In the genomic region with DNA sequence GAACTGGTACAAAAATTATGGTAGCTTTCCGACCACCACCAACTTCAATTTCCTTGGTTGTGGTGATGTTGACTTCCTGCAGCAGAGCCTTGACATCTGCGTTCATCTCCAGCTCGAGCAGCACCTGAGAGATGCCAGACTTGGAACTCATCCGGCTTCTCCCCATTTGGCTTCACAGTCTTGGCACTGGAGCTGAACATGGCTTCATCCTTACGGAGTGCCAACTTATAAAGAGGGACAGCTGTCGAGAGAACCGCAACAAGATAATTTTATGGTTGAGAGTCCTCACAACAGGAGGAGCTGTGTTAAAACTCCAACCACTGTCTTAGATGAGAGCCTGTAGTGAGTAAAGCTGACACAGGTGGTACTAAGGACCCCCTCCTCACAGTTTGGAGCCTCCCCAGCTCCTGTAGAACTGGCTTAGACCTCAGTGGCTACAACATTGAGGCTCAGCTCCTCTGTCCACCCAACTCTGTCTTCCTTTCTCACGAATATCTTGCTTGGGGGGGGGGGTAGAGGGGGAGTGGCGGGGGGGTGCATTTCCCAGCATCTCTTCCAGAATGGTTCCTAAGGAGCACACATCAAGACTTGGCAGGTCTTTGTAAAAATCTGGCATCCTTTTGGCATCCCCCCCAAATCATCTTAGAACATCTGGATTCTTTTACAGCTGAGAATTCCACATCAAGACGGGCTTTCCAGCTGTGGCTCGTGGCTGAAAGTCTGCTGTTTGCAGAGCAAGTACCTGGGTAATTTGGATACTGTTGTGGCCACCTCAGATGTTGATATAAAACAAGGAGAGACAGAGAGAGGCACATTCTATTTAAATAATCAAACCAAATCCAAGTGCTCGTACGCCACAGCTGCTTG, we compare ENCODE assay signal across 9 mouse cellular contexts. TPM values are rescaled to one million over a fixed set of nuclear protein-coding genes. Genes with fewer than 3 reads are reported as not detected.
DNase-seq lines count a peak whose midpoint lies in the region; ATAC-seq lines count a peak whose summit lies in the region.
"Not testable (repeated sequence)": the region's sequence is repeated elsewhere in the genome, so short reads cannot be mapped to it uniquely, and the experiment has no call there.
"Had no signal": no experiment of that assay in that cellular context is flagged by ENCODE, and none has a peak within 500 bp of the region (broad histone marks: within the 10 kb centered on the region; RNA-seq: fewer than 3 reads in every experiment).

No protein-coding gene starts in this region.

- not testable (repeated sequence) for H3K4me3 ChIP-seq in embryonic facial prominence, embryonic 13.5 days; hindbrain, embryonic 16.5 days (ENCODE audit: low read length); lung, embryonic 15.5 days

- not testable (repeated sequence) for H3K36me3 ChIP-seq in embryonic facial prominence, embryonic 13.5 days; hindbrain, embryonic 16.5 days (ENCODE audit: control insufficient read depth, insufficient read depth, low read length); lung, embryonic 15.5 days

- H3K9me3 ChIP-seq in embryonic facial prominence, embryonic 13.5 days; hindbrain, embryonic 16.5 days (ENCODE audit: control insufficient read depth, low read length); lung, embryonic 15.5 days: not testable (repeated sequence)

- peak; percentile 33 for DNase-seq in adrenal gland, adult 2 months
- DNase-seq in layer of hippocampus, postnatal 25 days (ENCODE audit: extremely low spot score in 1 of 2, low spot score in 1 of 2) = peak; percentile 38 to 68
- peak; percentile 70 for DNase-seq in ovary, adult 18-20 months (ENCODE audit: low spot score)
- peak; percentile 38 for DNase-seq in thymus, postnatal 25 days

- H3K9ac ChIP-seq in embryonic facial prominence, embryonic 13.5 days; hindbrain, embryonic 16.5 days (ENCODE audit: low read depth, low read length); lung, embryonic 15.5 days: not testable (repeated sequence)

- not testable (repeated sequence) for H3K4me2 ChIP-seq in embryonic facial prominence, embryonic 13.5 days; hindbrain, embryonic 16.5 days (ENCODE audit: low read length); lung, embryonic 15.5 days

- peak; percentile 90 for ATAC-seq in embryonic facial prominence, embryonic 13.5 days (ENCODE audit: insufficient number of reproducible peaks, insufficient read depth, low FRiP score, low TSS enrichment, low read depth)
- peak; percentile 40; the same call in 1 of the 2 replicates for ATAC-seq in granulocyte monocyte progenitor cell, adult 5-6 weeks (replicated peaks; ENCODE audit: poor library complexity, severe bottlenecking)
- peak; percentile 95 for ATAC-seq in hindbrain, embryonic 16.5 days
- ATAC-seq in lung, embryonic 15.5 days (ENCODE audit: borderline replicate concordance, extremely low read depth, low FRiP score, low TSS enrichment) = peak; percentile 85

- not testable (repeated sequence) for H3K27ac ChIP-seq in embryonic facial prominence, embryonic 13.5 days; hindbrain, embryonic 16.5 days (ENCODE audit: low read depth, low read length); lung, embryonic 15.5 days

- WGBS in embryonic facial prominence, embryonic 13.5 days = 69% methylated on average over 11 of the region's 13 CpGs
- 84% methylated on average over 9 of the region's 13 CpGs for WGBS in hindbrain, embryonic 16.5 days
- WGBS in lung, embryonic 15.5 days = 68% methylated on average over 11 of the region's 13 CpGs

- H3K27me3 ChIP-seq in embryonic facial prominence, embryonic 13.5 days; hindbrain, embryonic 16.5 days (replicated peaks; ENCODE audit: control insufficient read depth, insufficient read depth, low read length); lung, embryonic 15.5 days: not testable (repeated sequence)

- not testable (repeated sequence) for H3K4me1 ChIP-seq in embryonic facial prominence, embryonic 13.5 days; hindbrain, embryonic 16.5 days (ENCODE audit: control insufficient read depth, insufficient read depth, low read depth, low read length); lung, embryonic 15.5 days

RNA-seq across cellular contexts. Expression of a gene that starts 17.6 kb away (rescaled TPM):
- not detected for total RNA-seq in adrenal gland, adult 2 months (2021)
- not detected in 2 replicates for polyA plus RNA-seq in adrenal gland, adult 2 months (2012; rRNA removed)
- 0.23 TPM in 1 of 2 replicates, not detected in the other for polyA plus RNA-seq in embryonic facial prominence, embryonic 13.5 days (2015; fragmentation: Nextera tagmentation; extraction: Ambion mirVana)
- total RNA-seq in granulocyte monocyte progenitor cell, adult 5-6 weeks (2014; fragmentation: Nextera tagmentation) = not detected in 2 replicates
- not detected in 2 replicates for total RNA-seq in granulocyte monocyte progenitor cell, adult 5-6 weeks (2017)
- 0.33 TPM in 1 of 2 replicates, not detected in the other for polyA plus RNA-seq in hindbrain, embryonic 16.5 days (2015; fragmentation: Nextera tagmentation; extraction: Ambion mirVana)
- 1 to 10 TPM in 1 of 2 experiments, under 1 TPM in 1; 0.56 to 1.2 TPM for total RNA-seq in layer of hippocampus, postnatal 25 days (2021)
- 0.18 and 0.31 TPM in 2 replicates for polyA plus RNA-seq in lung, embryonic 15.5 days (2015; fragmentation: Nextera tagmentation; extraction: Ambion mirVana)
- polyA plus RNA-seq: gonadal fat pad, adult 2 months had no signal

Comparison
In these comparisons a context has a peak if more than half of its experiments do, and no peak if none do; other contexts are left out.
1. ATAC-seq: peak in every context shown above with its lines; median percentile 95 in hindbrain, embryonic 16.5 days; 90 in embryonic facial prominence, embryonic 13.5 days; 85 in lung, embryonic 15.5 days; 40 in granulocyte monocyte progenitor cell, adult 5-6 weeks.